18 mouse cellular contexts compared by ENCODE assay signal in the genomic region with DNA sequence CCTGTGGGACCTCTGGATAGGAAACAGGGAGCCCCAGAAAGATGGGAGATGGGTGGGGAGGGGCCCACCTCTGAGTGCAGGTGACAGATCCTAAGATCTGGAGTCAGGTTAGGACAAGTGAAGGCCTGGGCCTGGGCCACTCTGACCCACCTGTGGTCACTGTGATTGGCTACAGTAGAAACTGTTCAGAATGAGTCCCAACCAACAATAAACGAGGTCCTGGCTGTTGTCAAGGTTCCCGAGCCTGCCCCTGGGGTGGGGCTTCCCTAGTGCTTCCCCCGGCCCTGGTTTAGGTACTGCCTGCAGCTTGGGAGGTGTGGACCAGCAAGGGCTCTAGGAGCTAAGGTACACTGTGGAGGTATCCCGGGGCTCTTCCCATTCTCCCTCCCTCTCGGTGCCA. TPM values are rescaled to one million over a fixed set of nuclear protein-coding genes. Genes with fewer than 3 reads are reported as not detected.
DNase-seq lines count a peak whose midpoint lies in the region; ATAC-seq lines count a peak whose summit lies in the region.
"Had no signal": no experiment of that assay in that cellular context is flagged by ENCODE, and none has a peak within 500 bp of the region (broad histone marks: within the 10 kb centered on the region; RNA-seq: fewer than 3 reads in every experiment).

No protein-coding gene starts in this region.

- ATAC-seq in hindbrain, embryonic 15.5 days (ENCODE audit: low FRiP score, low read depth) = no peak
- no peak for ATAC-seq in hindbrain, embryonic 14.5 days (ENCODE audit: low FRiP score)
- no peak for ATAC-seq in megakaryocyte, adult 5-6 weeks (ENCODE audit: poor library complexity, severe bottlenecking)
- no peak for ATAC-seq in limb, embryonic 15.5 days (ENCODE audit: insufficient number of reproducible peaks, low FRiP score, low TSS enrichment, low read depth)
- ATAC-seq: lung, postnatal 0 days; midbrain, embryonic 16.5 days had no signal

- no peaks in the 10 kb centered on the region for H3K27me3 ChIP-seq in hindbrain, embryonic 15.5 days
- no peaks in the 10 kb centered on the region for H3K27me3 ChIP-seq in hindbrain, embryonic 14.5 days (ENCODE audit: control insufficient read depth, insufficient read depth, low read length)
- no peaks in the 10 kb centered on the region for H3K27me3 ChIP-seq in megakaryocyte, embryonic 14.5 days (replicated peaks)
- no peaks in the 10 kb centered on the region for H3K27me3 ChIP-seq in limb, embryonic 15.5 days
- H3K27me3 ChIP-seq: forebrain, embryonic 12.5 days; hindbrain, embryonic 12.5 days had no signal

- no peak overlapping the region for H3K4me3 ChIP-seq in hindbrain, embryonic 15.5 days
- H3K4me3 ChIP-seq in hindbrain, embryonic 14.5 days (replicated peaks; ENCODE audit: low read length) = no peak overlapping the region
- H3K4me3 ChIP-seq in megakaryocyte, embryonic 14.5 days (replicated peaks) = peak overlapping the region; percentile 20
- H3K4me3 ChIP-seq in limb, embryonic 15.5 days = no peak overlapping the region
- H3K4me3 ChIP-seq: forebrain, embryonic 12.5 days; hindbrain, embryonic 12.5 days had no signal

- peak; percentile 91 for DNase-seq in heart, adult 11 months
- no peak for DNase-seq in heart, postnatal 4 days
- no peak for DNase-seq in hindbrain, embryonic 14.5 days (ENCODE audit: low spot score)
- DNase-seq in right cerebral cortex, postnatal 14 days = no peak
- DNase-seq: B cell, adult 2 months; embryo, embryonic 11 days; kidney, adult 18-20 months; layer of hippocampus, adult 9-11 months; thymus, postnatal 25 days had no signal

- H3K9me3 ChIP-seq in hindbrain, embryonic 15.5 days = no peaks in the 10 kb centered on the region
- no peaks in the 10 kb centered on the region for H3K9me3 ChIP-seq in hindbrain, embryonic 14.5 days (ENCODE audit: control insufficient read depth, low read length)
- H3K9me3 ChIP-seq in megakaryocyte, embryonic 14.5 days = peaks cover 17% of the 10 kb centered on the region
- H3K9me3 ChIP-seq in limb, embryonic 15.5 days = no peaks in the 10 kb centered on the region
- H3K9me3 ChIP-seq: forebrain, embryonic 12.5 days had no signal

- H3K36me3 ChIP-seq in hindbrain, embryonic 15.5 days = peaks cover 19% of the 10 kb centered on the region
- peaks cover 43% of the 10 kb centered on the region for H3K36me3 ChIP-seq in hindbrain, embryonic 14.5 days (replicated peaks; ENCODE audit: control insufficient read depth, insufficient read depth)
- H3K36me3 ChIP-seq in megakaryocyte, embryonic 14.5 days (replicated peaks; ENCODE audit: low read length) = peaks cover 74% of the 10 kb centered on the region
- peaks cover 53% of the 10 kb centered on the region for H3K36me3 ChIP-seq in limb, embryonic 15.5 days

- 0 out of 2 replicates have a peak overlapping the region, but pooled peaks have one; percentile 35 for H3K27ac ChIP-seq in hindbrain, embryonic 15.5 days (replicated peaks)
- no peak overlapping the region for H3K27ac ChIP-seq in hindbrain, embryonic 14.5 days
- peak overlapping the region; percentile 27; the same call in 1 of the 2 replicates for H3K27ac ChIP-seq in limb, embryonic 15.5 days
- H3K27ac ChIP-seq: forebrain, embryonic 12.5 days; hindbrain, embryonic 12.5 days had no signal

- H3K9ac ChIP-seq in hindbrain, embryonic 15.5 days = no peak overlapping the region
- no peak overlapping the region for H3K9ac ChIP-seq in hindbrain, embryonic 14.5 days
- no peak overlapping the region for H3K9ac ChIP-seq in limb, embryonic 15.5 days
- H3K9ac ChIP-seq: forebrain, embryonic 12.5 days had no signal

- 64% methylated on average over 5 of the region's 5 CpGs for WGBS in hindbrain, embryonic 15.5 days
- WGBS in hindbrain, embryonic 14.5 days = 73% methylated on average over 5 of the region's 5 CpGs
- WGBS in limb, embryonic 15.5 days = 52% methylated on average over 5 of the region's 5 CpGs

- H3K4me1 ChIP-seq in hindbrain, embryonic 15.5 days (replicated peaks) = peaks cover 23% of the 10 kb centered on the region
- H3K4me1 ChIP-seq in hindbrain, embryonic 14.5 days (replicated peaks; ENCODE audit: control insufficient read depth, insufficient read depth, low read length) = 0 out of 2 replicates have a peak, but pooled peaks cover 6% of the 10 kb centered on the region
- peaks cover 82% of the 10 kb centered on the region for H3K4me1 ChIP-seq in megakaryocyte, embryonic 14.5 days
- peaks cover 32% of the 10 kb centered on the region for H3K4me1 ChIP-seq in limb, embryonic 15.5 days

- no peak overlapping the region for H3K4me2 ChIP-seq in hindbrain, embryonic 15.5 days
- no peak overlapping the region for H3K4me2 ChIP-seq in hindbrain, embryonic 14.5 days (replicated peaks)
- no peak overlapping the region for H3K4me2 ChIP-seq in limb, embryonic 15.5 days
- H3K4me2 ChIP-seq: forebrain, embryonic 12.5 days; hindbrain, embryonic 12.5 days; liver, embryonic 11.5 days had no signal

RNA-seq across cellular contexts. Expression of a gene that starts 13.0 kb away (rescaled TPM):
- total RNA-seq in heart, postnatal 4 days (2021) = 10 to 100 TPM; 14.8 to 15.7 TPM
- 8.7 and 9.7 TPM in 2 replicates for polyA plus RNA-seq in hindbrain, embryonic 15.5 days (2015; fragmentation: Nextera tagmentation; extraction: Ambion mirVana)
- polyA plus RNA-seq in hindbrain, embryonic 14.5 days (2014; fragmentation: Nextera tagmentation; extraction: Ambion mirVana) = 8.3 and 8.8 TPM in 2 replicates
- polyA plus RNA-seq in megakaryocyte, embryonic 14.5 days (2012; ENCODE audit: insufficient read depth, low replicate concordance) = 59.1 and 85.0 TPM in 2 replicates
- 14.5 and 17.0 TPM in 2 replicates for total RNA-seq in megakaryocyte, adult 5-6 weeks (2015)
- 3.8 and 6.1 TPM in 2 replicates for total RNA-seq in megakaryocyte, adult 5-6 weeks (2017)
- 5.1 and 5.4 TPM in 2 replicates for polyA plus RNA-seq in limb, embryonic 15.5 days (2015; fragmentation: Nextera tagmentation; extraction: Ambion mirVana)

RNA-seq across cellular contexts. Expression of a gene that starts 53.1 kb away (rescaled TPM):
- 10 to 100 TPM; 14.6 to 14.9 TPM for total RNA-seq in heart, postnatal 4 days (2021)
- 25.9 and 29.9 TPM in 2 replicates for polyA plus RNA-seq in hindbrain, embryonic 15.5 days (2015; fragmentation: Nextera tagmentation; extraction: Ambion mirVana)
- 23.7 and 28.9 TPM in 2 replicates for polyA plus RNA-seq in hindbrain, embryonic 14.5 days (2014; fragmentation: Nextera tagmentation; extraction: Ambion mirVana)
- 3.6 and 5.7 TPM in 2 replicates for polyA plus RNA-seq in megakaryocyte, embryonic 14.5 days (2012; ENCODE audit: insufficient read depth, low replicate concordance)
- total RNA-seq in megakaryocyte, adult 5-6 weeks (2015) = 0.64 and 1.1 TPM in 2 replicates
- total RNA-seq in megakaryocyte, adult 5-6 weeks (2017) = 1.2 and 1.6 TPM in 2 replicates
- 5.8 and 6.6 TPM in 2 replicates for polyA plus RNA-seq in limb, embryonic 15.5 days (2015; fragmentation: Nextera tagmentation; extraction: Ambion mirVana)

RNA-seq across cellular contexts. Expression of a gene that starts 54.1 kb away (rescaled TPM):
- total RNA-seq in heart, postnatal 4 days (2021) = 10 to 100 TPM; 20.0 to 22.6 TPM
- 26.5 and 29.0 TPM in 2 replicates for polyA plus RNA-seq in hindbrain, embryonic 15.5 days (2015; fragmentation: Nextera tagmentation; extraction: Ambion mirVana)
- 32.1 and 33.1 TPM in 2 replicates for polyA plus RNA-seq in hindbrain, embryonic 14.5 days (2014; fragmentation: Nextera tagmentation; extraction: Ambion mirVana)
- polyA plus RNA-seq in megakaryocyte, embryonic 14.5 days (2012; ENCODE audit: insufficient read depth, low replicate concordance) = 6.4 TPM in 1 of 2 replicates, not detected in the other
- 7.7 and 9.1 TPM in 2 replicates for total RNA-seq in megakaryocyte, adult 5-6 weeks (2015)
- 17.3 and 18.7 TPM in 2 replicates for total RNA-seq in megakaryocyte, adult 5-6 weeks (2017)
- polyA plus RNA-seq in limb, embryonic 15.5 days (2015; fragmentation: Nextera tagmentation; extraction: Ambion mirVana) = 45.4 and 46.6 TPM in 2 replicates
